Mouse (Mus musculus) E14TG2a.4 (cell line): ENCODE measurements around the gene Lingo2.

Experiments used
- CTCF ChIP-seq: conservative IDR thresholded peaks from 2 replicates; pipeline ENCODE4 v1.5.1; 2014; ENCODE audit warnings: low read length
- NANOG ChIP-seq: IDR thresholded peaks from 2 replicates; pipeline ENCODE4 v1.6.1; 2014; ENCODE audit warnings: borderline replicate concordance, low read length, mixed read lengths
- POU5F1 ChIP-seq: IDR thresholded peaks from 2 replicates; pipeline ENCODE4 v1.6.1; 2014; ENCODE audit warnings: low read length, borderline replicate concordance

DNA sequence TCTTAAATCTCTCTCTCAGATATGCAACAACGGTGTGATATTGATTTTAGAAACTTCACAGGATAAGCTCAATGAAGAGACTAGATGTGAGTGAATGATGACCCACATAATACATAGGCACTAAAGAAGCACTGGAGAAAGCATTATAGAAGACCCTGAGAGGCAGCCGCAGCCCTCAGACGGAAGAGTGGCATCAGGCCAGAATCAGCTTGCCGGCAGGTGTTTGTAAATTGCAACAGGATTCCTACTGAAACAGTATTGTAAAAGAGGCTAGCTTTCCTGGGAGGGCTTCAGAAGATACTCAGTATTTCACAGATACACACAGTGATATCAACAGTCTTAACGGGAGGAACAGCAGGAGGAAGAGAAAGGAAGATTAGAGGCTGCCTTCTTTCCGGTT lies 1184.6 kb downstream of the Lingo2 start:
- TF ChIP-seq CTCF (no peak), NANOG (no peak), POU5F1 (no peak)
